Mouse (Mus musculus) urinary bladder, postnatal 36 days (tissue): ENCODE data around the gene Lefty1.
A peak's percentile ranks its signal among the peaks of the same experiment; 100 is the strongest.
"Not testable (repeated sequence)": the region's sequence is repeated elsewhere in the genome, so short reads cannot be mapped to it uniquely, and the experiment has no call there.

Source experiments
- DNase-seq, 2 experiments: peaks; one replicate each; pipeline ENCODE4 v3.0.0; 2022; ENCODE audit warnings: low spot score in 2 of 2, mixed read lengths in 1 of 2

The Lefty1 gene

GRCm38 (mm10) chr1:180919686-180920085, 15.1 kb upstream of the Lefty1 start:
- no peak for DNase-seq

GRCm38 (mm10) chr1:180922273-180923048, 12.4 kb upstream of the Lefty1 start:
- DNase-seq = no peak

- DNase-seq = no peak
Measured at GRCm38 (mm10) chr1:180924737-180925136, 10.1 kb upstream of the Lefty1 start.

- no peak for DNase-seq
Measured at GRCm38 (mm10) chr1:180926286-180926685, 8.5 kb upstream of the Lefty1 start.

DNA sequence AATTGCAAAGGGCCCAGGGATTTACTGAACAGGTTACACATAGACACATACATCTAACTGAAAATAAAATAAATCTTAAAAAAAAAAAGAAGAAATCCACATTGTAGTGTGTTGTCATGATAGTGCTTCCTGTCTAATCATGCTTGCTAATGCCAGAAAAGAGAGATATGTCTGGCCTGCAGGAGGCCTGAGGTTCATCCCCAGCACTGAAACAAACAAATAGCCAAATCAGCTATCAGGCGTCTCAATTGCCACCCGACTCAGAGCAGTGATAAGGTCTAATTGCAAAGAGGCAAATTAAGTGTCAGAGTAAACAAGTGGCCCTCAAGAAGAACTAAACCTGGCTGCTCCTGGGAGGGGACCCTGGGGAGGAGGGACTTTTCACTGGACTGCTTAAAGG, 5.2 kb upstream of the Lefty1 start:
- DNase-seq = no peak

DNA sequence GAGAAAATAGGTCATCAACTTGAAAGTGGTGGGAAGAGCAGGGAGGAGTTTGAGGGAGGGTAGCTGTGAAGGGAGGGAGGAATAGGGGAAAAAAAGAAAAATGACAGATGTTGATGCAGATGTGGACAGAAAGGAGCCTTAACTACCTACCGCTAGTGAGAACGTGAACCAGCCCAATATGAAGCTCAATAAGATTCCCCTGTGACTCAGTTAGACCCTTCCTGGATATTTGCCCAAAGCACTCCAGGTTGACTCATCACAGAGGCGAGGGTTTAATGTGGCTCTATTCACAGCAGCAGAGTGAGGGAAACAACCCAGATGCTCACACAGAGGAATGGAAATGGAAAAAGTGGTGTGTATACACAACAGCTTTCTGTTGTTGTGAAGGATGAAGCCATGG, 3.7 kb upstream of the Lefty1 start:
- no peak for DNase-seq

DNA sequence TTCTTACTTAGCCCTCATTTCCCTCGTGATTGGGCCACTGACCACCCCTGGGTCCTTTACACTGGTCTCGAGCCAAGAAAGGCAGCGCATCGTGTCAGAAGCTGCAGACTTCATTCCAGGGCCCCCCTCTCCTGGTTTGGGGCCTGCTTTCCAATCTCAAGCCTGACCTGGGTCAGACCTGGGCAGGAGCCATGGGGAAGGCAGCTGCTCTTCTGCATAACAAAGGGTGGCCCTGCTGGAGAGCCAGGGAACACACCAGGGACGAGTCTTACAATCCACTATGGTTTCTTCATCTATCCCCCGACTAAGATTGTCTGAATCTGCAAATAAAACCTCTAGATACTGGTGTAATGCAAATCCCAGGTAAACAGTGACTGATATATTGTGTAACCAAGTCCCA, 1.2 kb upstream of the Lefty1 start:
- no peak for DNase-seq

GRCm38 (mm10) chr1:180936610-180937398, 2.0 kb downstream of the Lefty1 start:
- peak in 1 of 2 experiments; percentile 58 for DNase-seq

- not testable (repeated sequence) for DNase-seq
Measured at GRCm38 (mm10) chr1:180937631-180938030, 2.8 kb downstream of the Lefty1 start.

GRCm38 (mm10) chr1:180938781-180939180, 4.0 kb downstream of the Lefty1 start:
- DNase-seq = not testable (repeated sequence)

DNA sequence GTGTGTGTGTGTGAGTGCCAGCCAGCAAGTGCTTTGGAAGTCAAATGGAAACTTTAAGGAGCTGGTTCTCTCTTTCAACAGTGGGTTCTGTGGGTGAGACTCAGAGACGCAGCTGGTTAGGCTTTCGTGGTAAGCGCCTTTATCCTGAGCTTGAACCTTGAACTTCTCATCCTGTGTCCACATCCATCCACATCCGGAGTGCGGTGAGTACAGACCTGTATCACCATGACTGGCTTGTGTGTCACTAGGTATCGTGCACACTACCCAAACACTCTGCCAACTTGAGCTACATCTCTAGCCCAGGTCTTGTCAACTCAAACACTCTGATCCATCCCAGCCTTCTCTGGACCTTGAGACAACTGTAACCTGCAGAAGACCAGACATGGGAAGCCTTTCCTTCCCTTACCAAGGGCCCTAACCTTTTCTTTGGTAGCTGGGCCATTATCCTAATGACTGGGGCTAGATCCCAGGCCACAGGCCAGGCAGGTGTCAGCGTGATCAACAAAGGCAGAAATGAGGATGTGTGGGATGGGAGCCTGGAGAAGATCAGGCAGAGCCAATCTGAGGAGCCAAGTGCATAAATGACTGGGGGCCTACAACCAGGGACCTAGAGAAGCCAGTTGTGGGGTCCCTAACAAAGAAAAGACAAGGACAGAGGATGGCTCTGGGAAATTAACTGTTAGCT, 6.1 kb downstream of the Lefty1 start:
- no peak for DNase-seq

DNA sequence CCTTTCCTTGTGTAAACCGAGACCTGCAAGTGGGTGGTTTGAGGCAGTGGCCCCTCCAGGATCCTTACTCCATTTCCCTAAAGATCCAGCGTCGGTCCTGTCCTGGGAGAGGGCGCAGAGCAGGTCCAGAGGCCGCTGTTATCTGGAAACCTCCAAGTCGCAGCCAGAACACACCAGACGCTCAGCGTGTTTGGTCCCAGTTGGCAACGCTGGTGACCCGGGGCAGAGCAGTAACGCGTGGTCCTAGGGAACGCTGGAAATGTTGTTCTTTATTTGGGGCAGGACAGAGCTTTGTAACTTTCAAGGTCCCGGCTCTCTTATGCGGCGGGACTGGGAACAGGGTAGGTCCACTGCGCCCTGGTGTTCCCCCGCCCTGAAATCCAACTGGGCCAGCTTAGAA, 6.9 kb downstream of the Lefty1 start:
- DNase-seq = peak in 1 of 2 experiments; percentile 25

DNA sequence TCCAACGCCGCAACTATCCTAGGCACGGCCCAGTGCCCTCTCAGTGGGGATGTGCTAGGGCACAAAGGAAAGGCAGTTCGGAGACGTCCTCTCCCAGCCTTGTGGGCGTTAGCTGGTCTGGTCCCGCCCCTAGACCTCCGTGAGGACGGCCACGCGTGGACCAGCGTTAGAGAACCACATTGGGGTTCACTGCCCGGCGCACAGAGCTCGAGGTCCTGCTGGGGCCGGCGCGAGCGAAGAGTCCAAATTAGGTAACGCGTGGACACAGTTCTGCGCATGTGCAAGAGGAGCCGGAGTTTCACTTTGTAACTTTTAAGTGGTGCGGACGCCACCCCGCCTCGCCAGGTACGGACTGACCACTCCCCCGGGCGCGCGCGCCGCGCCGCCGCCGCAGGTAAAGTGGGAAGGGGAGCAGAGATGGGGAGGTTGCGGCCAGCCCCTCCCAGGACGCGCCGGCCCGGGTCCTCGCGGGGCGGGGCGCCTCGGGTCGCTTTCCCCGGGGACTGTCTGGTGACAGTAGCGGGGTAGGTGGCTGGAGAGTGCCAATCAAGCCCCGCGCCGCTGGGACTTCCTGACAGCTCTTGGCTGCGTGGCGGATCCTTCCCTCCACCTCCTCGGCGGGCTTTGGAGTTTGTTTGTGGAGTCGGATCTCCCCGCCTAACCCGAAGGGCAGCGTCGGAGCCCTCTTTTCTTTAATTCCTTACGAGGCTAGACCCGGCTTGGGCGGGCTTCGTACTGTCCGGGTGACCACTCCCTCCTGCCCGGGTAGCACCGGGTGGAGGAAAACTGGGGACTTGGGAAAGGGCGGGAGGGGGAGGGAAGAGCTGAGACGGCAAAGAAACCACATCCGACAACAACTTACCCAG, 7.6 kb downstream of the Lefty1 start, which contains the start of gene Tmem63a:
Gene Tmem63a (plus strand): TSS at position 179 of the 866 bp plus-strand sequence.
- peak; percentile 80 for DNase-seq

DNA sequence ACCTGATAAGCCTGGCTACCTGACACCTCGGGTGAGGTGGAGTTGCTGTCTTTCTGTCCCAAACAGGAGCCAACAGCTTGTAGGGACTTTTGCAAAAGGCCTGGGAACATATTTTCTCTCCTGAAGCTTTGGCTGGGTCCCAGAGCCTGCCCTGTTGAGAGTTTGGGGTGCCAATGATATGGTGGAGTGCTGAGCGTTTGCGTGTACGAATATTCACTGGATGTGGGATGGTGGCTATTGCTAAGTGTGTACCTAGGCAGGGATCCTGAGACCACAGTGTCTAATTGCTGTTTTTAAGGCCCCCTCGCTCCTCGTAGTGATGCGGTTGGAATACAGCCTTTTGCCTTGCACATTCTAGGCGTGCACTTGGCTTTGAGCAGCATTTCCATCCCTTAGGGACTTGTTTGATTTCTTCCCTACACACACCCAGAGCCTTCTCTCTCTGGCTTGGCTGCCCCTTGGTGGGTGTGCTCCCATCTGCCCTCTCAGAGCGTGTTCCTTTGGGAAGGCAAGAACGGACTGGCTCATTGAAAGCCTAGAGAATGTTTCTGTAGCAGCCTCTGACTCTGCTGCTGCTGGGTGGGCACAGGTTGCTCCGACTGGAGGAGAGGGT, 8.3 kb downstream of the Lefty1 start:
- peak; percentile 25 to 29 for DNase-seq

GRCm38 (mm10) chr1:180943896-180944295, 9.1 kb downstream of the Lefty1 start:
- no peak for DNase-seq

GRCm38 (mm10) chr1:180944553-180944952, 9.7 kb downstream of the Lefty1 start:
- peak in 1 of 2 experiments; percentile 29 for DNase-seq

DNA sequence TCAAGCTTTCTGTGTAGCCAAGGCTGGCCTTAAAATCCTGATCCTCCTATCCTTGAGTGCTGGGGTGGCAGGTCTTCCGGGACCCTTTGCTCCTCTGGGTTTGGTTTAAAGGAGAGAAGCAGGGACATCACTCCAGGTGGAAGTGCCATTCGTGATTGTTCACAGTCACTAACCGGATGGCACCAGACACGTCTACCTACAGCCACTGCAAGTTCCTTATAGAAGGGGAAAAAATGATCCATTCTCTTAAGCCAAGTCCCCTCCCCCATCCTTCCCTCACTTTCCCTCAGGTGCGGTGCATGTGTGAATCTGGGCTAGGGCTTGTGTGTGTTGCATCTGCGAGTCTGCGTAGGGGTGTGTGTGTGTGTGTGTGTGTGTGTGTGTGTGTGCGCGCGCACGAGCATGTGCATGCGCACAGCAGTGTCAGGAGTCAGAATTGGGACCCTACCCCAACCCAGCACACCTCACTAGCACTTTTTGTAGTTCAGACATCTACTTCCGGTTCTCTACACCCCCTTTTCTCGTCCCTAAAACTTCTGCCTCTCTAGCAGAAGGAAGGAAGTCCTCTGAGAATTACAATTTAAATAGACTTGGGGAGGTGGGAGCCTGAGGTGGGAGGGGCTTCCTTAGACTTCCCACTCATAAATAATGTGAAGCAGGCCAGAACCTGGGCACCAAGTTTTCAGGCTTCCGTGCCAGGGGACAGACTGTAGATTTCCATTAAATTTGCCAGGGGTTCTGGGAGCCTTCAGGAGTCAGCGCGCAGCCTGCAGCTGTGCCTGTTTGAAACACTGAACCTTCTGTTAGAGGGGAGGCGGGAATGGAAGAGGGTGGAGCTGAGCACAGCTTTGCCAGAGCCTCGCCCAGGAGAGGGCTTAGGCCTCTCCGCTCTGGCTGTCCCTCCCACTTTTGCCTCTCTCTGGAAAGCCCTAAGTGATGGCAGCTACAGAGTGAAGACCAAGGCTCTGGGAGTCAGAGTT, 10.5 kb downstream of the Lefty1 start:
- peak; percentile 35 to 56 for DNase-seq

GRCm38 (mm10) chr1:180946448-180946847, 11.6 kb downstream of the Lefty1 start:
- DNase-seq = no peak

DNA sequence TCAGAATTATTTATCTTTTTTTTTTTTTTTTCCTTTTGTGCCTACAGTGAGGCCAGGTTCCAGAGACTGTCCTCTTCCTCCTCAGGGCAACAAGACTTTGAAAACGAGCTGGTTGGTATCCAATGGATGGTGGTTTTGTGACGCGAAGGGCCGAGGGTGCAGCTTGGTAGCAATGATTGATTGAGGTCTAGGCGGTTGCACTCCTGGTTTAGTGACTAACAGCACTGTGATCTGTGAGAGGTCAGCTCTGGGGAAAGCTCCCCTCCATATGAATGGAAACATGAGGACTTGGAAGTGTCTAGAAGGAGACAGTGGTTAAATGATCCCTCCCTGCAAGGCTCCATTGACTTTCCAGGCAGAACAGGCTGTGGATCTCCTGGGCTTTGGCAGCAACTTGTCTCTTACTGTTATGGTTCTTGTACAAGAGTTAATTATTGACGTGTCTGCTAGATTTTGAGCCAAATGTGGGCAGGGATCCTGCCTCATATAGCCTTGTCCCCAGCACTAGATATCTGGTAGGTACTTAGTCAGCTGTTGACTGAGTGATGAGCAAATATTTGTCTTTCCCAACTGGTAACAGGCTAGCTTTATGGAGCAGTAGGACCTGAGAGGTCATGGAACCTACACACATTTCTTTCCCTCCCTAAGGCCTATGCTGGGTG, 17.4 kb downstream of the Lefty1 start:
- no peak for DNase-seq
